Mouse (Mus musculus): Measurements from ENCODE around the gene Myo6.

GRCm38 (mm10) chr9:80173629-80174028, 8.8 kb downstream of the Myo6 start:
- TF ChIP-seq POLR2A (IDR thresholded peaks at IDR 0.05; ENCODE audit: low read depth, low read length) (no peak), CTCF (IDR thresholded peaks at IDR 0.05; ENCODE audit: borderline replicate concordance, insufficient read depth, low read length) (no peak)

Data from embryonic fibroblast, embryonic 13.5 days (primary cell).